Mouse (Mus musculus) CH12.LX (cell line): ENCODE measurements around the gene Gm28539. TPM values are rescaled to one million over a fixed set of nuclear protein-coding genes. Genes with fewer than 3 reads are reported as not detected.

Experiments used
- DNase-seq: peaks from one replicate; pipeline ENCODE4 v3.0.0-alpha.2; 2013; ENCODE audit errors: extremely low read depth
- H3K27ac ChIP-seq: 2 replicates; pipeline ENCODE4 v1.5.1; 2012; ENCODE audit warnings: low read depth, mild to moderate bottlenecking, control low read depth, moderate library complexity; ENCODE audit not compliant: insufficient read depth
- H3K27me3 ChIP-seq: replicated peaks from 2 replicates; pipeline ENCODE3; 2012; ENCODE audit warnings: inconsistent platforms
- H3K36me3 ChIP-seq, 2 experiments: replicated peaks in 1 of 2; 2 replicates each; pipeline versions ENCODE3 to v1.6.1; 2012; ENCODE audit warnings: inconsistent platforms in 1 of 2, low read length in 1 of 2, mild to moderate bottlenecking in 1 of 2, mixed read lengths in 1 of 2, moderate library complexity in 1 of 2; ENCODE audit not compliant: control insufficient read depth in 1 of 2, insufficient read depth in 1 of 2
- H3K4me1 ChIP-seq, 2 experiments: 2 replicates each; pipeline ENCODE4 v1.6.1; 2012; ENCODE audit warnings: inconsistent platforms in 1 of 2, moderate library complexity in 1 of 2; ENCODE audit not compliant: insufficient read depth in 2 of 2, control insufficient read depth in 1 of 2
- H3K4me2 ChIP-seq: 2 replicates; pipeline ENCODE4 v1.6.1; 2012; ENCODE audit warnings: low read depth, mild to moderate bottlenecking, control low read depth; ENCODE audit not compliant: poor library complexity, insufficient read depth, severe bottlenecking
- H3K4me3 ChIP-seq, 3 experiments: fragments of 150-350 bp in 1 of 3; sonication (generic) in 1 of 3; replicated peaks in 1 of 3; 2 replicates each; pipeline versions ENCODE3 to v1.5.1; 2011 to 2012; ENCODE audit warnings: low read depth in 2 of 3, low read length in 2 of 3, mild to moderate bottlenecking in 2 of 3, moderate library complexity in 2 of 3, control low read depth in 1 of 3, improper control_type of control experiment in 1 of 3, inconsistent platforms in 1 of 3, mixed read lengths in 1 of 3; ENCODE audit not compliant: poor library complexity in 1 of 3
- H3K79me2 ChIP-seq: replicated peaks from 2 replicates; pipeline ENCODE4 v1.6.1; 2012; ENCODE audit warnings: mild to moderate bottlenecking, moderate library complexity; ENCODE audit not compliant: control insufficient read depth, poor library complexity, insufficient read depth, severe bottlenecking; ENCODE audit errors: extremely low read depth
- H3K9ac ChIP-seq: 2 replicates; pipeline ENCODE4 v1.6.1; 2012; ENCODE audit warnings: low read depth, mild to moderate bottlenecking, control low read depth, moderate library complexity; ENCODE audit not compliant: insufficient read depth
- H3K9me3 ChIP-seq: replicated peaks from 2 replicates; pipeline ENCODE3; 2012; ENCODE audit warnings: low read length, inconsistent platforms, mixed read lengths
- BHLHE40 ChIP-seq: IDR thresholded peaks from 2 replicates; pipeline ENCODE4 v1.6.1; 2011; ENCODE audit warnings: mild to moderate bottlenecking, low read depth, low read length, improper control_type of control experiment
- CHD1 ChIP-seq: IDR thresholded peaks from 2 replicates; pipeline ENCODE4 v1.6.1; 2012; ENCODE audit warnings: low read depth, low read length, improper control_type of control experiment, inconsistent platforms
- CTCF ChIP-seq, 2 experiments: IDR thresholded peaks in 1 of 2; conservative IDR thresholded peaks in 1 of 2; 2 replicates each; pipeline ENCODE4 v1.5.1; 2011 to 2012; ENCODE audit warnings: low read depth in 2 of 2, low read length in 2 of 2, improper control_type of control experiment in 1 of 2, inconsistent platforms in 1 of 2, mild to moderate bottlenecking in 1 of 2, moderate library complexity in 1 of 2
- GABPA ChIP-seq: IDR thresholded peaks from 2 replicates; pipeline ENCODE4 v1.6.1; 2012; ENCODE audit warnings: low read depth, low read length, improper control_type of control experiment, inconsistent platforms; ENCODE audit not compliant: insufficient replicate concordance
- HCFC1 ChIP-seq: IDR thresholded peaks from 2 replicates; pipeline ENCODE4 v1.6.1; 2012; ENCODE audit warnings: low read depth, mild to moderate bottlenecking, inconsistent platforms, low read length, improper control_type of control experiment
- JUND ChIP-seq: conservative IDR thresholded peaks from 2 replicates; pipeline ENCODE4 v1.6.1; 2011; ENCODE audit warnings: low read depth, low read length, improper control_type of control experiment
- MAFK ChIP-seq: IDR thresholded peaks from 2 replicates; pipeline ENCODE4 v1.6.1; 2011; ENCODE audit warnings: low read length, improper control_type of control experiment; ENCODE audit not compliant: insufficient replicate concordance
- MAX ChIP-seq: IDR thresholded peaks from 2 replicates; pipeline ENCODE4 v1.6.1; 2011; ENCODE audit warnings: low read length, improper control_type of control experiment
- MEF2A ChIP-seq: IDR thresholded peaks from 2 replicates; pipeline ENCODE4 v1.6.1; 2014; ENCODE audit warnings: low read depth, mild to moderate bottlenecking, inconsistent platforms, low read length, improper control_type of control experiment, borderline replicate concordance
- NELFE ChIP-seq: IDR thresholded peaks from 2 replicates; pipeline ENCODE4 v1.6.1; 2011; ENCODE audit warnings: low read depth, low read length, improper control_type of control experiment
- NRF1 ChIP-seq: IDR thresholded peaks from 2 replicates; pipeline ENCODE4 v1.6.1; 2014; ENCODE audit warnings: low read depth, mild to moderate bottlenecking, inconsistent platforms, low read length, improper control_type of control experiment, moderate library complexity
- PAX5 ChIP-seq: IDR thresholded peaks from 2 replicates; pipeline ENCODE4 v1.6.1; 2012; ENCODE audit warnings: low read length, inconsistent platforms, mixed read lengths
- POLR2A ChIP-seq: IDR thresholded peaks from 2 replicates; pipeline ENCODE4 v1.6.1; 2011; ENCODE audit warnings: low read depth, mild to moderate bottlenecking, improper control_type of control experiment, low read length
- POLR2AphosphoS2 ChIP-seq: IDR thresholded peaks from 2 replicates; pipeline ENCODE4 v1.6.1; 2011; ENCODE audit warnings: low read depth, low read length, improper control_type of control experiment
- RAD21 ChIP-seq: IDR thresholded peaks from 2 replicates; pipeline ENCODE4 v1.6.1; 2011; ENCODE audit warnings: low read depth, mild to moderate bottlenecking, low read length, improper control_type of control experiment, moderate library complexity
- SMC3 ChIP-seq: IDR thresholded peaks from 2 replicates; pipeline ENCODE4 v1.6.1; 2011; ENCODE audit warnings: low read depth, low read length, improper control_type of control experiment
- TBP ChIP-seq: conservative IDR thresholded peaks from 2 replicates; pipeline ENCODE4 v1.6.1; 2011; ENCODE audit warnings: low read depth, low read length, improper control_type of control experiment
- ZMIZ1 ChIP-seq: IDR thresholded peaks from 2 replicates; pipeline ENCODE4 v1.6.1; 2012; ENCODE audit warnings: low read depth, mild to moderate bottlenecking, inconsistent platforms, low read length, improper control_type of control experiment
- dilution Hi-C: fragments of 300-500 bp; cut with MboI; formaldehyde crosslinking; loops from 2 replicates; pipeline ENCODE4 v1.14.3; 2020; ENCODE audit warnings: low sequenced_read_pairs; ENCODE audit not compliant: extremely low pct_unique_long_range_greater_than_20kb, extremely low pct_ligation_motif_present
- in situ Hi-C: fragments of 300-500 bp; cut with MboI; formaldehyde crosslinking; loops from 3 replicates; pipeline ENCODE4 v1.14.3; 2019; ENCODE audit warnings: low sequenced_read_pairs, low pct_ligation_motif_present, low pct_unique_long_range_greater_than_20kb, mixed read lengths
- polyA plus RNA-seq: library from polyadenylated mRNA; unstranded; fragments of >175 nt; gene quantifications from 2 replicates; pipeline ENCODE4 v1.2.1, GENCODE M21; 2012; ENCODE audit warnings: low read depth; ENCODE audit not compliant: insufficient read length
- total RNA-seq, 2 experiments: library from RNA; depleted of rRNA; stranded (reverse); fragments of 300-350 nt in 1 of 2; fragments of >200 nt in 1 of 2; gene quantifications; 2 replicates each; pipeline ENCODE4 v1.2.3; 2012 to 2014

Gene Gm28539
- total and polyA plus RNA-seq, 3 experiments: 3.9 to 12.2 TPM; not detected in 1

- peaks cover 80 to 94% of the 10 kb centered on the region in 2 experiments for H3K36me3 ChIP-seq
- dilution Hi-C loops: no loop called here
- no peak overlapping the region for H3K9ac ChIP-seq
- H3K27me3 ChIP-seq: no peaks in the 10 kb centered on the region
- H3K4me3 ChIP-seq: no peak overlapping the region
- H3K9me3 ChIP-seq: no peaks in the 10 kb centered on the region
- H3K27ac ChIP-seq: no peak overlapping the region
- no peak for DNase-seq
- H3K4me1 ChIP-seq: no peaks in the 10 kb centered on the region
- no peak for TF ChIP-seq POLR2AphosphoS2
- no peak for TF ChIP-seq MAX
- TF ChIP-seq POLR2A: 0 out of 2 replicates have a peak, but pooled peaks have one; percentile 9
- no peak for TF ChIP-seq JUND
- no peak for TF ChIP-seq HCFC1
- no peak for TF ChIP-seq BHLHE40
- in situ Hi-C loops: no loop called here
- no peak overlapping the region for H3K4me2 ChIP-seq
- no peaks in the 10 kb centered on the region for H3K79me2 ChIP-seq
Measured at GRCm38 (mm10) chr16:18798151-18798550, 38.2 kb upstream of the Gm28539 start.

- Histone ChIP-seq H3K9me3 (no peaks in the 10 kb centered on the region), H3K79me2 (no peaks in the 10 kb centered on the region), H3K27me3 (no peaks in the 10 kb centered on the region), H3K36me3 (peaks cover 79 to 91% of the 10 kb centered on the region in 2 experiments), H3K4me3 (no peak overlapping the region), H3K27ac (no peak overlapping the region), H3K4me2 (no peak overlapping the region), H3K4me1 (no peaks in the 10 kb centered on the region), H3K9ac (no peak overlapping the region)
- dilution Hi-C loops (no loop called here), in situ Hi-C loops (no loop called here)
- DNase-seq: peak; percentile 22
- TF ChIP-seq MEF2A (no peak), GABPA (no peak), SMC3 (peak; percentile 62), POLR2A (no peak), RAD21 (peak; percentile 63), CTCF (conservative IDR thresholded peaks at IDR 0.05 in 1 of 2, IDR thresholded peaks at IDR 0.05 in 1 of 2; ENCODE audit: low read depth in 2 of 2, low read length in 2 of 2) (peak; percentile 50 to 71)
Measured at GRCm38 (mm10) chr16:18798841-18799240, 37.5 kb upstream of the Gm28539 start.

DNA sequence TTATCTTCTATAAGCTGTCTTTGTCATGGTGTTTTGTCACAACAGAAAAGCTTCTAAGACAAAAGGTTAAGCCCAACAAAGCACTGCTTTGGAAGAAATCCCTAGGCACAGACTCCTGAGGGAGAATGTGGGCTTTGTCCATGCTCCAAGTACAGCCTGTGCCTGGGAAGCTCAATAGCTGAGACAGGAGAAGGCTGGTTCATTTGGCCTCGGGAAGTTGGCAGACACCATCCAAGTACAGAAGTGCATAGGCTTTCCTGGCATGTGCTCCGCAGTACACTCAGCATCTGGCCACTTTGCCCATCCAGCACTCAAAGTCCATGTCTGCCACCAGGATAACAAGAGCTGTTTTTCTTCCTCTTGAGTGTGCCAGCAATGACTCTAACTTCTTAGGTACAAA lies 30.6 kb upstream of the Gm28539 start:
- H3K27ac ChIP-seq: no peak overlapping the region
- H3K36me3 ChIP-seq: peaks cover 66 to 86% of the 10 kb centered on the region in 2 experiments
- H3K27me3 ChIP-seq: no peaks in the 10 kb centered on the region
- dilution Hi-C loops (no loop called here), in situ Hi-C loops (no loop called here)
- peaks cover 12% of the 10 kb centered on the region for H3K79me2 ChIP-seq
- peaks cover 6% of the 10 kb centered on the region for H3K9me3 ChIP-seq
- no peak overlapping the region for H3K4me2 ChIP-seq
- peaks cover 0 to 9% of the 10 kb centered on the region in 2 experiments; a peak in 2 of 4 replicates for H3K4me1 ChIP-seq
- no peak overlapping the region for H3K4me3 ChIP-seq
- TF ChIP-seq SMC3 (no peak), TBP (no peak), CHD1 (no peak), NRF1 (no peak), PAX5 (no peak), ZMIZ1 (no peak), NELFE (no peak), MAFK (no peak), MAX (no peak)
- no peak for DNase-seq
- H3K9ac ChIP-seq: no peak overlapping the region
